8 mouse cellular contexts compared by ENCODE assay signal in genomic region chr6:4086663-4087454, GRCm38 (mm10). TPM values are rescaled to one million over a fixed set of nuclear protein-coding genes. Genes with fewer than 3 reads are reported as not detected.
DNase-seq lines count a peak whose midpoint lies in the region; ATAC-seq lines count a peak whose summit lies in the region.

Bet1 (minus strand) TSS chr6:4086972.

- ATAC-seq in hindbrain, embryonic 14.5 days (ENCODE audit: low FRiP score) = peak; percentile 100

- H3K9ac ChIP-seq in hindbrain, embryonic 14.5 days = peak within 1 kb of the TSS; percentile 60

- H3K4me1 ChIP-seq in hindbrain, embryonic 14.5 days (replicated peaks; ENCODE audit: control insufficient read depth, insufficient read depth, low read length) = peaks cover 5% of the 10 kb centered on the region

- H3K27ac ChIP-seq in hindbrain, embryonic 14.5 days = no peak within 1 kb of the TSS

- WGBS in hindbrain, embryonic 14.5 days = 2% methylated on average over 24 of the region's 24 CpGs

- no peaks in the 10 kb centered on the region for H3K9me3 ChIP-seq in hindbrain, embryonic 14.5 days (ENCODE audit: control insufficient read depth, low read length)

- no peaks in the 10 kb centered on the region for H3K27me3 ChIP-seq in hindbrain, embryonic 14.5 days (ENCODE audit: control insufficient read depth, insufficient read depth, low read length)

- H3K36me3 ChIP-seq in hindbrain, embryonic 14.5 days (replicated peaks; ENCODE audit: control insufficient read depth, insufficient read depth) = no peaks in the 10 kb centered on the region

- peak; percentile 97 for DNase-seq in R1 (ENCODE audit: low read depth, low spot score)
- DNase-seq in cerebellum, postnatal 25 days = peak; percentile 85 to 89
- peak; percentile 77 to 78 for DNase-seq in frontal cortex, postnatal 25 days (ENCODE audit: low spot score in 2 of 2)
- DNase-seq in hindbrain, embryonic 14.5 days (ENCODE audit: low spot score) = peak; percentile 97
- peak; percentile 87 to 88 for DNase-seq in layer of hippocampus, postnatal 36 days
- peak; percentile 98 for DNase-seq in lung, postnatal 36 days
- DNase-seq in retina, postnatal 1 day = peak; percentile 97
- peak; percentile 80 to 85 for DNase-seq in urinary bladder, adult 18-20 months (ENCODE audit: low spot score in 2 of 2)

- peak within 1 kb of the TSS; percentile 57 for H3K4me2 ChIP-seq in hindbrain, embryonic 14.5 days (replicated peaks)

- H3K4me3 ChIP-seq in hindbrain, embryonic 14.5 days (replicated peaks; ENCODE audit: low read length) = peak within 1 kb of the TSS; percentile 59

RNA-seq across cellular contexts. Expression of gene Bet1, which starts in this region (rescaled TPM):
- 34.0 and 35.4 TPM in 2 replicates for polyA plus RNA-seq in hindbrain, embryonic 14.5 days (2014; fragmentation: Nextera tagmentation; extraction: Ambion mirVana)
- 10 to 100 TPM; 23.4 to 26.9 TPM for total RNA-seq in layer of hippocampus, postnatal 36 days (2021)
